Mouse (Mus musculus): Measurements from ENCODE around the gene Plpp3. TPM values are rescaled to one million over a fixed set of nuclear protein-coding genes. Genes with fewer than 3 reads are reported as not detected.

Gene Plpp3
- polyA plus RNA-seq, 1 experiment from 2014 or later: 81.9 TPM

DNA sequence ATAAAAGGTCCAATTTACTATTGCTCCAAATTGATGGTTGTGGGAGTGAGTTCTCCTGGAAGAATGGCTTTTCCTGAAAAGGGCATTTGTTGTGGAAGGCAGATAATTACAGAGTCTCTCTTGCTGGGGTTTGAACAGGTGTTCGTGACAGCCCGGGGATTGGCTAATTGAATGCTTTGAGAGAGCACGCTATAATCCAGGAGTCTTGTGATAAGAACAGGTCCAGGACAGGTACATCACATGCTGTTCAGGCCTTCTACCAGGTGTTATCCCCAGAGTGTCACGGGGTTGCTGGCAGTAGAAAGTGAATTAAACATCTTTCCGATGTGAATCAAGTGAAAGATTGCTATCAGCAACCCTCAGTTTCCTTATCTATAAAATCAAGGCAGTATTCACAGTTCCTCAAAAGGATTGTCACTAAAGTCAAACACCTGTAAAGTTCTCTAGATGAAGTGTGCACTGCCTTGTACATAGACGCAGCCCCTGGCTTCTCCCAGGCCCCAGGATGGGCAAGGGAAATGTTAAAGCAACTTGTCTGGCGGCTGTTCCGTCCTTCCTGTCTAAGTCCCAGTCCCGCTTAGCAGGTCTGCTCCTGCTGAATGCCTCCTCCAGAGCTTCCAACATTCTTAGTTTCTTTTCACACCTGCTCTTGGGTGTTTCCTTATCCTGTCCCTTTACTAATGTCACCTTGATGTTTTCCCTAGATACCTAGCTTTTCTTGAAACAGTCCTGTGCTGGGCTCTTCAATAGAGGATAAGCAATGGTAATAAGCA is 40.0 kb downstream of the Plpp3 start:
- H3K4me1 ChIP-seq (replicated peaks): peaks cover 29% of the 10 kb centered on the region
- H3K9ac ChIP-seq: no peak overlapping the region
- no peaks in the 10 kb centered on the region for H3K27me3 ChIP-seq
- no peak overlapping the region for H3K4me3 ChIP-seq
- H3K36me3 ChIP-seq: peaks cover 8% of the 10 kb centered on the region; the same call in 1 of the 2 replicates
- no peak overlapping the region for H3K4me2 ChIP-seq
- 87% methylated on average over 9 of the region's 9 CpGs for WGBS
- no peak for ATAC-seq (ENCODE audit: low FRiP score)
- H3K9me3 ChIP-seq: no peaks in the 10 kb centered on the region
- H3K27ac ChIP-seq: no peak overlapping the region

DNA sequence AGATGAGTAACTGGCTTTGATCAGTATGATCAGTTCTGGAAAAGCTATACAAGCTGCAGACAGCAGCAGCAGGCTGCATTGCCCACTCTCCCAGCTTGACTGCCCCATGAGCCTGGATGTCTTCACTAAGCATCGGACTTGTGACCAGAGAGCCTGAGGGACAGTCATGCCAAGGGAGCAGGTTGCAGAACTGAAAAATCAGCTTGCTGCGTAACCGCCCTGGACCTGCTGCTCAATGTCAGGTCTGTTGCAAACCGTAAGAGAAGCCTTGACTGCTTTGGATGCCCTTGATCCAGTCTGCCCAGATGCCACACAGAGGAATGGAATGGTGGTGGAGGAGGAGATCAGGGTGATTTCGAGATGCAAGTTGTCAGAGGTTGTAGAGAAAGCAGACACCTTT is 41.5 kb downstream of the Plpp3 start:
- no peak overlapping the region for H3K27ac ChIP-seq
- H3K4me2 ChIP-seq: no peak overlapping the region
- H3K27me3 ChIP-seq: no peaks in the 10 kb centered on the region
- ATAC-seq (ENCODE audit: low FRiP score): no peak
- peaks cover 25% of the 10 kb centered on the region; the same call in 1 of the 2 replicates for H3K4me1 ChIP-seq (replicated peaks)
- no peaks in the 10 kb centered on the region for H3K9me3 ChIP-seq
- H3K9ac ChIP-seq: no peak overlapping the region
- H3K36me3 ChIP-seq: peaks cover 8% of the 10 kb centered on the region; the same call in 1 of the 2 replicates
- no peak overlapping the region for H3K4me3 ChIP-seq
- 91% methylated on average over 5 of the region's 5 CpGs for WGBS

GRCm38 (mm10) chr4:105199345-105199744 is 42.2 kb downstream of the Plpp3 start:
- no peaks in the 10 kb centered on the region for H3K27me3 ChIP-seq
- H3K9ac ChIP-seq: no peak overlapping the region
- H3K36me3 ChIP-seq: peaks cover 8% of the 10 kb centered on the region; the same call in 1 of the 2 replicates
- no peaks in the 10 kb centered on the region for H3K9me3 ChIP-seq
- WGBS: 78% methylated on average over 8 of the region's 8 CpGs
- H3K27ac ChIP-seq: no peak overlapping the region
- H3K4me3 ChIP-seq: no peak overlapping the region
- peaks cover 25% of the 10 kb centered on the region; the same call in 1 of the 2 replicates for H3K4me1 ChIP-seq (replicated peaks)
- no peak for ATAC-seq (ENCODE audit: low FRiP score)
- H3K4me2 ChIP-seq: no peak overlapping the region

GRCm38 (mm10) chr4:105200624-105201524 is 43.7 kb downstream of the Plpp3 start:
- Histone ChIP-seq H3K4me1 (replicated peaks) (peaks cover 34% of the 10 kb centered on the region), H3K4me2 (no peak overlapping the region), H3K9ac (no peak overlapping the region), H3K36me3 (peaks cover 3% of the 10 kb centered on the region; the same call in 1 of the 2 replicates), H3K4me3 (no peak overlapping the region), H3K27ac (no peak overlapping the region), H3K27me3 (no peaks in the 10 kb centered on the region), H3K9me3 (no peaks in the 10 kb centered on the region)
- 50% methylated on average over 14 of the region's 14 CpGs for WGBS
- no peak for ATAC-seq (ENCODE audit: low FRiP score)

DNA sequence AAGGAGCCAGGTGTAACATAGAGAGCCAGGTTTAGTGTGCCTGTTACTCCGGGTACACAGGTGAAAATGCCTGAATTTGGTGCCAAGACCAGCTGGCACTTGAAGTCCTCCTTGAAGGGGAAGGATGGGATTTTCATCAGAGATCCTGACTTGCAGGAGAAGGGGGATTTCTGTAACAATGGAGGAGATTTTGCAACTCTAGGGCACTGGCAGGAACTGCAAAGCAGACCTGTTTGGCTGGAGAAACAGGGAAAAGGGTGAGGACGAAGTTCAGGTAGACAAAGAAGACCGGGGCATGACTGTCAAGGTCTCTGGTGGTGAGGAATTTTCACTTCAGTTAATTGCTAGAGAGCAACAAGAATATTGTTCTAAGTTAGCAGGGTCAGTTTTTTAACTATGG is 45.3 kb downstream of the Plpp3 start:
- Histone ChIP-seq H3K9me3 (no peaks in the 10 kb centered on the region), H3K9ac (no peak overlapping the region), H3K4me2 (no peak overlapping the region), H3K4me3 (no peak overlapping the region), H3K36me3 (peaks cover 3% of the 10 kb centered on the region; the same call in 1 of the 2 replicates), H3K27me3 (no peaks in the 10 kb centered on the region), H3K4me1 (replicated peaks) (peaks cover 49% of the 10 kb centered on the region), H3K27ac (no peak overlapping the region)
- 93% methylated on average over 3 of the region's 3 CpGs for WGBS
- no peak for ATAC-seq (ENCODE audit: low FRiP score)

DNA sequence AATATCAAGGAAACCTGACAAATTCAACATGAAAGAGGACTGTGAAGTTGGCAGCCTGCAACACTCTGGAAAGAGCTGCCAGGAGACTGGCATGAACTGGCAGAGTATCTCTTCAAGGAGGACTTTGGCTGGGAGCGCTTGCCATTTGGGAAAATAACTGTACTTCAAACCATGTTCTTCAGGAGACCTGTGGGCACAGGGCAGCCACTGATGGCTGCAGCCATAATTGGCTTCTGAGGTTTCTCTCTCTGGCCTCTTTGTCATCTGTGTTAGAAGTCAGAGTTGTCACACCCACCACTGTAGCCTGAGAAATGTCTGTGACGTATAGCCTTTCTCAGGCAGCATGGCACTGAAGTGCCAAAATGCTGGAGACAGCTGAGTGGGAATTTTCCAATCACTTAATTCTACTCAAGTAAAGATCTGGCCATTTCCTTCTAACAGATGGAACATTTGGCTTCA is 46.2 kb downstream of the Plpp3 start:
- 78% methylated on average over 2 of the region's 2 CpGs for WGBS
- no peak for ATAC-seq (ENCODE audit: low FRiP score)

GRCm38 (mm10) chr4:105204071-105204470 is 46.9 kb downstream of the Plpp3 start:
- 71% methylated on average over 9 of the region's 9 CpGs for WGBS

More for the DNA sequence above, 46.2 kb downstream of the Plpp3 start:
- Histone ChIP-seq H3K4me1 (replicated peaks) (peaks cover 50% of the 10 kb centered on the region), H3K9ac (no peak overlapping the region), H3K4me2 (no peak overlapping the region), H3K4me3 (no peak overlapping the region), H3K27ac (no peak overlapping the region), H3K9me3 (no peaks in the 10 kb centered on the region), H3K27me3 (no peaks in the 10 kb centered on the region), H3K36me3 (peaks cover 3% of the 10 kb centered on the region; the same call in 1 of the 2 replicates)

DNA sequence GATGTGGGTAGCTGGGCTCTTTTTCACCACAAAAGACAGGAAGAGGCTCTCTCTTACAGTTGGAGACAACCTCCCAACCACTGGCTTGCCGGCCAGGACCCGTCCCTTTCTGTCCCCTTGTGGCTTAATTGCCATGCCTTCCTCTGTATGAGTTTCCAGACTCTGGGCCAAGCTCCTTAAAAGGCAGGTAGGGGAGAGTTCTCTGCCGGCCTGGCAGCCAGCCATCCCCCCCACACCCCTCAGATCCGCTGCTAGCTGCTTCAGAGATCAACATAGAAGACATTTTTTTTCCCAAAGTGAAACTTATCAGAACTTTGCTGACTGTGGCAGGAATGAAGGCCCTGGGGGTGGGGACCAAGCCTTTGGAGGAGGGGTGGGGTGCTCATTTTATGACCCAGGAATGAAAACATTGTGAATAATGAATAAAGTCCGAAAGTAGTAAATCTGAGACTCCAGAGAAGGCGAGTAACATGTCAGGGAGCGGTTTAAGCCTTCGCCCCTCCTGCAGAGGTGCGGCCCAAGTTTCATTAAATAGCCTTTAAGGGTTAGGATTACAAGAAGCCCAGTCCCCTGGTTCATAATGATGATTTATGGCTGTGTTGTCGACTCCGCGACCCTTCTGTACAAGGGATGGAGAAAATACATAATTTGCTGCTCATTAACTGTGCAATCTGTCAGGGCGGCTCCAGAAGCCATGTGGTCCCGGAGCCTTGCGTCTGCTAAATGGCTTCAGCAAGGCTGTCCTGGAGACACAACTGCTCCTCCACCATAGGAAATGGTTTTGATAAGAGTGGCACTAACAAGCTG is 48.1 kb downstream of the Plpp3 start:
- Histone ChIP-seq H3K4me2 (no peak overlapping the region), H3K4me1 (replicated peaks) (peaks cover 44% of the 10 kb centered on the region), H3K4me3 (no peak overlapping the region), H3K9ac (no peak overlapping the region), H3K27ac (peak overlapping the region; percentile 61), H3K9me3 (no peaks in the 10 kb centered on the region), H3K36me3 (peaks cover 16% of the 10 kb centered on the region; the same call in 1 of the 2 replicates), H3K27me3 (no peaks in the 10 kb centered on the region)
- 44% methylated on average over 15 of the region's 15 CpGs for WGBS
- ATAC-seq (ENCODE audit: low FRiP score): peak; percentile 66; the same call in 1 of the 2 replicates

More at GRCm38 (mm10) chr4:105204071-105204470, 46.9 kb downstream of the Plpp3 start:
- Histone ChIP-seq H3K4me2 (no peak overlapping the region), H3K27me3 (no peaks in the 10 kb centered on the region), H3K4me3 (no peak overlapping the region), H3K9me3 (no peaks in the 10 kb centered on the region), H3K9ac (no peak overlapping the region), H3K36me3 (peaks cover 7% of the 10 kb centered on the region; the same call in 1 of the 2 replicates), H3K4me1 (replicated peaks) (peaks cover 47% of the 10 kb centered on the region), H3K27ac (no peak overlapping the region)
- ATAC-seq (ENCODE audit: low FRiP score): no peak

DNA sequence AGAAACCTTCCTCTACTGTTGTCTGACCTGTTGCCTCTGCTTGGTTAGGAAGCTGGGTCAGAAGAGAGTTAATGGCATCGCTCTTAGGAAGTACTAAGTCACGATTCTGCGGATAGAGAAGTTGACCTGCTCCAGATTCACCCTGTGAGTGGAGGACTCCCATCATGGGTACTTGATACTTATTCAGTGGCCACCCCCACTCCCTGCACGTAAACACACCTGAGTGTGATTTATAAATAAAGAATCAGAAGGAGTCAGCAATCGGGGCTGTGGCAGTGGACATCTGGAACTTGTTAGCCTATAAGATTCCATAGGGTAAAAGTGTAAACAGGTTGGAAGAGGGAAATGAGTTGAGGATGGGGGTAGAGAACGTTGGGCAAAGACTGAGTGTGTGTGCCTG is 49.0 kb downstream of the Plpp3 start:
- H3K27ac ChIP-seq: peak overlapping the region; percentile 23
- WGBS: 84% methylated on average over 6 of the region's 6 CpGs

GRCm38 (mm10) chr4:105206995-105207394 is 49.8 kb downstream of the Plpp3 start:
- WGBS: 49% methylated on average over 8 of the region's 8 CpGs
- no peak for ATAC-seq (ENCODE audit: low FRiP score)
- H3K27ac ChIP-seq: peak overlapping the region; percentile 23; the same call in 1 of the 2 replicates

More for the DNA sequence above, 49.0 kb downstream of the Plpp3 start:
- no peak overlapping the region for H3K4me3 ChIP-seq
- no peak overlapping the region for H3K9ac ChIP-seq
- H3K4me1 ChIP-seq (replicated peaks): peaks cover 38% of the 10 kb centered on the region
- H3K36me3 ChIP-seq: peaks cover 16% of the 10 kb centered on the region; the same call in 1 of the 2 replicates
- H3K4me2 ChIP-seq: no peak overlapping the region
- no peaks in the 10 kb centered on the region for H3K27me3 ChIP-seq
- ATAC-seq (ENCODE audit: low FRiP score): no peak
- H3K9me3 ChIP-seq: no peaks in the 10 kb centered on the region

DNA sequence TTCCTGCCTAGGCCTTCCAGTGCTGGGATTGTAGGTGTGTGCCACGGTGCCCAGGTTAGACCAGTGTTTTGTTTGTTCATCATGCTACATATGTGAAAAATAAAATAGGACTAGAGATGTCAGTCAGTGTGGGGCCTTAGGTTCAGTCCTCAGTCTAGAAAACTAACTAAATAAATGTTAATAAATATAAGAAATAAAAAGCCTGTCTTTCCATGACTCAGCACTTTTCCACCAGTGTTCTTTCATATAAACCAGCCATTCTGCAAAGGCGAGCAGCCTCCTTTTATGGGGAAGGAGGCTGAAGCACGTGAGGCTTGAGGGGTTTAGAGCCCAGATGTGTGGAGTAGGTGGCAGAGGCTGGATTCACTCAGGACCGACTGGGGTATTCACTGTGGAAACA is 50.5 kb downstream of the Plpp3 start:
- 88% methylated on average over 4 of the region's 4 CpGs for WGBS
- Histone ChIP-seq H3K9ac (no peak overlapping the region), H3K36me3 (peaks cover 23% of the 10 kb centered on the region), H3K9me3 (no peaks in the 10 kb centered on the region), H3K4me3 (no peak overlapping the region), H3K4me2 (no peak overlapping the region), H3K27me3 (no peaks in the 10 kb centered on the region), H3K4me1 (replicated peaks) (peaks cover 37% of the 10 kb centered on the region), H3K27ac (no peak overlapping the region)
- ATAC-seq (ENCODE audit: low FRiP score): no peak

More at GRCm38 (mm10) chr4:105206995-105207394, 49.8 kb downstream of the Plpp3 start:
- Histone ChIP-seq H3K9me3 (no peaks in the 10 kb centered on the region), H3K9ac (no peak overlapping the region), H3K36me3 (peaks cover 16% of the 10 kb centered on the region), H3K4me1 (replicated peaks) (peaks cover 37% of the 10 kb centered on the region), H3K4me3 (no peak overlapping the region), H3K4me2 (no peak overlapping the region), H3K27me3 (no peaks in the 10 kb centered on the region)
